Mouse (Mus musculus): ENCODE measurements at regions not wholly inside any gene's neighbourhood (a gene's known extent, or its start where the extent isn't known, plus 50 kb on each side); places are given as distances from the start of the nearest gene placed in this dataset.

GRCm38 (mm10) chr1:190280081-190280858 lies 109.8 kb upstream of the Prox1 start:
- no peak for TF ChIP-seq CTCF (IDR thresholded peaks at IDR 0.05; ENCODE audit: low read depth)
- no peak for TF ChIP-seq EP300 (IDR thresholded peaks at IDR 0.05; ENCODE audit: low read depth)

All from liver, postnatal 0 days (tissue).